Mouse (Mus musculus) heart, embryonic 15.5 days (tissue): Measurements from ENCODE around the gene Gbgt1. TPM values are rescaled to one million over a fixed set of nuclear protein-coding genes. Genes with fewer than 3 reads are reported as not detected.
A peak's percentile ranks its signal among the peaks of the same experiment; 100 is the strongest.

Source experiments
- ATAC-seq: fragments of 200-750 bp; cut with Nextera tagmentation; replicated peaks from 2 replicates; pipeline ENCODE4 v1.8.0; 2017; ENCODE audit warnings: low read depth, moderate TSS enrichment; ENCODE audit not compliant: insufficient number of reproducible peaks, insufficient read depth, low FRiP score
- H3K27ac ChIP-seq: fragments of 300-500 bp; sonication (generic); 2 replicates; pipeline ENCODE4 v1.5.1; 2015; ENCODE audit warnings: mild to moderate bottlenecking, inconsistent platforms
- H3K27me3 ChIP-seq: fragments of 300-500 bp; sonication (generic); 2 replicates; pipeline ENCODE4 v1.6.1; 2015; ENCODE audit warnings: inconsistent platforms
- H3K36me3 ChIP-seq: fragments of 300-500 bp; sonication (generic); 2 replicates; pipeline ENCODE4 v1.6.1; 2015; ENCODE audit warnings: mild to moderate bottlenecking, inconsistent platforms
- H3K4me1 ChIP-seq: fragments of 300-500 bp; sonication (generic); replicated peaks from 2 replicates; pipeline ENCODE4 v1.6.1; 2015; ENCODE audit warnings: inconsistent platforms
- H3K4me2 ChIP-seq: fragments of 300-500 bp; sonication (generic); 2 replicates; pipeline ENCODE4 v1.6.1; 2015; ENCODE audit warnings: inconsistent platforms, mild to moderate bottlenecking, moderate library complexity
- H3K4me3 ChIP-seq: fragments of 300-500 bp; sonication (generic); 2 replicates; pipeline ENCODE4 v1.5.1; 2015; ENCODE audit warnings: mild to moderate bottlenecking, inconsistent platforms
- H3K9ac ChIP-seq: fragments of 300-500 bp; sonication (generic); 2 replicates; pipeline ENCODE4 v1.6.1; 2015; ENCODE audit warnings: mild to moderate bottlenecking, inconsistent platforms
- H3K9me3 ChIP-seq: fragments of 300-500 bp; sonication (generic); replicated peaks from 2 replicates; pipeline ENCODE4 v1.6.1; 2016; ENCODE audit warnings: inconsistent platforms
- WGBS: fragments of 180-500 bp; shearing (Covaris S2); methylation state at CpG from one replicate; pipeline ENCODE4 v1.1.7; 2015; ENCODE audit warnings: mixed read lengths; 5-methylcytosine and 5-hydroxymethylcytosine counted together
- polyA plus RNA-seq: library from polyadenylated mRNA; unstranded; fragments of >200 nt; fragmentation: Nextera tagmentation; extraction: Ambion mirVana; gene quantifications from 2 replicates; pipeline ENCODE4 v1.2.1, GENCODE M21; 2015

The Gbgt1 gene
- polyA plus RNA-seq, 1 experiment from 2014 or later = 0.67 TPM

DNA sequence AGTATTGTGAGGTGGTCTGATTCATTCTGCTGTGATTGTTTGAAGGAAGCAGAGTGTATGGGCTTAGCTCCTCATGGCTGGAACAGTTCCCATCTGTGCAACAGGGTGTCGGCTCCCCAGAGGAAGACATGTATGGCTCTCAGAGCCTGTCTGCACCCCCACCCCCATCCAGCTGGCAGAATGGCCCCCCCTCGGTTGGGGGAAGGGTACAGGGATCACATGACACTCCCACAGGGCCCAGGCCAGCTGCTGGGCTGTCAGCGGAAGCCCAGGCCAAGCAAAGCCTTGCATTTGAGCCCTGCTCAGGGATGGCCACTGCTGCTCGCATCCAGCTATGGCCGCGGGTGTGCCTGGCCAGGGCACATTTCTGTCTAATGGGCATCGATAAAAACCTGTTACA lies 42.5 kb downstream of the Gbgt1 start:
- no peak; the same call in 1 of the 2 replicates for ATAC-seq
- H3K27ac ChIP-seq = peak overlapping the region; percentile 64
- no peaks in the 10 kb centered on the region for H3K27me3 ChIP-seq
- WGBS = 48% methylated on average over 7 of the region's 7 CpGs
- H3K4me1 ChIP-seq = peaks cover 64% of the 10 kb centered on the region
- peak overlapping the region; percentile 12; the same call in 1 of the 2 replicates for H3K9ac ChIP-seq
- H3K9me3 ChIP-seq = no peaks in the 10 kb centered on the region
- 0 out of 2 replicates have a peak overlapping the region, but pooled peaks have one; percentile 7 for H3K4me2 ChIP-seq
- H3K36me3 ChIP-seq = peaks cover 11% of the 10 kb centered on the region
- no peak overlapping the region for H3K4me3 ChIP-seq

DNA sequence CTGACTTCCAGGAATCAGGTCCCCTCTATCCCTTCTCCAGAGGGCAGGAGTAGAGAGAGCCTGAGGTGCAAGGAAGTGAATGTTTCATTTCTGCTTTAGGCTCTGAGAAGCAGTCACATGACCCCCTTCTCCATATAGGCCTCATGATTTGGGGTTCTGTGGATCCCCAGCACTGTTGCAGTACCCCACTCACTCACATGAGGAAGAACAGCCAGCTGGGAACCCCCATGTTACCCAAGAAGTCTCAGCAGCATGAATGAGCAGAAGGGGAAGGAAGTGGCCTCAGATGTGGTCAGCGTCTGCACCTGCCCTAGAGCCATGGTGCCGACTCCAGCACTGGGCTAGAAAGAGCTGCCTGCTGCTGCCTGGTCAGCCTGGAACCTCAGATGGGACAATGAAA lies 43.3 kb downstream of the Gbgt1 start:
- no peak for ATAC-seq
- H3K36me3 ChIP-seq = peaks cover 16% of the 10 kb centered on the region
- H3K27me3 ChIP-seq = no peaks in the 10 kb centered on the region
- WGBS = 56% methylated on average over 2 of the region's 2 CpGs
- H3K27ac ChIP-seq = peak overlapping the region; percentile 64; the same call in 1 of the 2 replicates
- no peak overlapping the region for H3K4me2 ChIP-seq
- no peak overlapping the region for H3K9ac ChIP-seq
- peaks cover 57% of the 10 kb centered on the region for H3K4me1 ChIP-seq
- no peaks in the 10 kb centered on the region for H3K9me3 ChIP-seq
- H3K4me3 ChIP-seq = no peak overlapping the region

DNA sequence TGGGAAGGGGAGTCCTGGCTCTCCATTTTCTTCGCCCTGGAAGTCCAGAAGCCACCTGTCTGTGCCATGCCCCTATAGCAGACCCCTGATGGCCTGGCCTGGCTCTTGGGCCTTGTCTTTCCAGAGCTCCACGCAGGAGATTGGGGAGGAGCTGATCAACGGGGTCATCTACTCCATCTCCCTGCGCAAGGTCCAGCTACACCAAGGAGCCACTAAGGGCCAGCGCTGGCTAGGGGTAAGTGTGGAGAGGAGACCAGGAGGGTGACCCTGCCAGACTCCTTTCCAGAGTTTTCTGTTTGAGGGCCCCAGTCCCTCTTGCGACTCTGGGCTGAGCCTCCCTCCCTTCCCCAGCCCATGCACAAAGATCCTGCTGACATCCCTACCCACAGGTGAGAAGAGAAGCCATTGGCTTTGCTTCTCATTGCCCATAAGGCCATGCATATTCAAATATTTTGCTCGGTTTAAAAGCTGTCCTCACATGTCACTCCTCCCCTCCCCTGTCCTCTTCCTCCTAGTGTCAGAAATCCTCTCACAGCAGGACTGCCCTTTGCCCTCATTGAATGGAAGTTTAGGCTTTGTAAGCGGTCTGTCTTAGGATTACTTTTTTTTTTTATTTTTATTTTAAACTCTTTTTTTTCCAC lies 44.0 kb downstream of the Gbgt1 start:
- no peak overlapping the region for H3K4me3 ChIP-seq
- WGBS = 82% methylated on average over 8 of the region's 8 CpGs
- H3K27me3 ChIP-seq = no peaks in the 10 kb centered on the region
- peaks cover 49% of the 10 kb centered on the region for H3K4me1 ChIP-seq
- H3K27ac ChIP-seq = no peak overlapping the region
- peaks cover 22% of the 10 kb centered on the region for H3K36me3 ChIP-seq
- no peak overlapping the region for H3K9ac ChIP-seq
- no peak overlapping the region for H3K4me2 ChIP-seq
- no peak for ATAC-seq
- H3K9me3 ChIP-seq = no peaks in the 10 kb centered on the region

DNA sequence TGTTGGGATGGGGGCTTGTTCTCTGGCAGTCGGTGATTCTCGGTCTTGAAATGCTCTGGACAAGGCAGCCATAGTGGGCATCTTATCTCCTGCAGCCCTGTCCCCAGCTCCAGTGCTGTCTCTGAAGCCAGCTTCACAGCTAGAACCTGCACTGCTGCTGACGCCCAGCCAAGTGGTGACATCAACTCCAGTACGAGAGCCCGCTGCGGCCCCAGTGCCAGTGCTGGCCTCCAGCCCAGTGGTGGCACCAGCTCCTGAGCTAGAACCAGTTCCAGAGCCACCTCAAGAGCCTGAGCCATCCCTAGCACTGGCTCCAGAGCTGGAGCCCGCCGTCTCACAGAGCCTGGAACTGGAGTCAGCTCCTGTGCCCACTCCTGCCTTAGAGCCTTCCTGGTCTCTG lies 47.2 kb downstream of the Gbgt1 start:
- H3K36me3 ChIP-seq = peaks cover 27% of the 10 kb centered on the region
- H3K4me3 ChIP-seq = no peak overlapping the region
- no peaks in the 10 kb centered on the region for H3K27me3 ChIP-seq
- WGBS = 79% methylated on average over 8 of the region's 8 CpGs
- no peaks in the 10 kb centered on the region for H3K9me3 ChIP-seq
- H3K9ac ChIP-seq = no peak overlapping the region
- ATAC-seq = no peak
- H3K4me2 ChIP-seq = no peak overlapping the region
- peaks cover 21% of the 10 kb centered on the region for H3K4me1 ChIP-seq
- H3K27ac ChIP-seq = no peak overlapping the region

DNA sequence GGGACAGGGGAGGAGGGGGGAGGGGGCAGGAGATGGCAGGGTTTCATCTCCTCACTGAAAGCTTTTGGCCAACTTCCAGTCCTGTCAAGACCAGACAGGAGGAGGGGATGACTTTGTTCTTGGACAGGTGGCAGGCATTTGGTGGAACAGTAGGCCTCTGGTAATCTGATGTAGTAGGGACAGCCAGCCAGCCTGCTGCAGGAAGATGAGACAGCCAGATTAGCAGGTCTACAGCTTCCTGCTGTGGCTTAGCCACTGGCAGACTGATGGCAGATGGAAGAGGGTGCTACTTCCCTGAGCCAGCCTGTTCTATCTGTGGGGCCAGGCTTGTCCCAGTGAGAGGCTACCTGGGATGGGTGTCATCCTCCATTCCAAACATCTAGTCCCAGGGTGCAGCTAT lies 49.3 kb downstream of the Gbgt1 start:
- Histone ChIP-seq H3K36me3 (peaks cover 48% of the 10 kb centered on the region), H3K4me1 (peaks cover 3% of the 10 kb centered on the region; the same call in 1 of the 2 replicates)

DNA sequence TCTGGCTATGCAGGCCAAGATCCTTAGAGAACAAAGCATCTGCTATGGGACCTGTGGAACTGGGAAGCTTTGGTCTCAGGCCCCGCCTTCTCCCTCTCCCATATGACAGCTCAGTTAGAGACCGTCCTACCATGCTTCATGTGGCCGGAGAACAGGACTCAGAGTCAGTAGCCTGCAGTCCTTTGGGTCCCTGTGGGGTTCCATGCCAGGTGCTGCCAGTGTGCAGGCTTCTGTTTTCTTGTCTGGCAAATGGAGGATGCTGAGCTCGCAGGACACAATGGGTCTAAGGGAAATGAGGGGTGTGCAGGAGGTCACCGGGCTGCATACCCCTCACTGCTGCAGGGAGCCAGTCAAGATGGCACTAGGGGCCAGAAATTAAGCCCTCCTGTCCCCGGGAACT lies 49.9 kb downstream of the Gbgt1 start:
- 67% methylated on average over 6 of the region's 6 CpGs for WGBS
- peaks cover 50% of the 10 kb centered on the region for H3K36me3 ChIP-seq
- no peak overlapping the region for H3K27ac ChIP-seq
- H3K27me3 ChIP-seq = no peaks in the 10 kb centered on the region
- no peak for ATAC-seq
- H3K4me1 ChIP-seq = 0 out of 2 replicates have a peak, but pooled peaks cover 3% of the 10 kb centered on the region
- no peaks in the 10 kb centered on the region for H3K9me3 ChIP-seq
- H3K9ac ChIP-seq = no peak overlapping the region
- no peak overlapping the region for H3K4me3 ChIP-seq
- no peak overlapping the region for H3K4me2 ChIP-seq

More for the DNA sequence above, 49.3 kb downstream of the Gbgt1 start:
- H3K9me3 ChIP-seq = no peaks in the 10 kb centered on the region
- H3K4me2 ChIP-seq = no peak overlapping the region
- no peak overlapping the region for H3K4me3 ChIP-seq
- no peaks in the 10 kb centered on the region for H3K27me3 ChIP-seq
- no peak overlapping the region for H3K9ac ChIP-seq
- H3K27ac ChIP-seq = no peak overlapping the region
- ATAC-seq = no peak

DNA sequence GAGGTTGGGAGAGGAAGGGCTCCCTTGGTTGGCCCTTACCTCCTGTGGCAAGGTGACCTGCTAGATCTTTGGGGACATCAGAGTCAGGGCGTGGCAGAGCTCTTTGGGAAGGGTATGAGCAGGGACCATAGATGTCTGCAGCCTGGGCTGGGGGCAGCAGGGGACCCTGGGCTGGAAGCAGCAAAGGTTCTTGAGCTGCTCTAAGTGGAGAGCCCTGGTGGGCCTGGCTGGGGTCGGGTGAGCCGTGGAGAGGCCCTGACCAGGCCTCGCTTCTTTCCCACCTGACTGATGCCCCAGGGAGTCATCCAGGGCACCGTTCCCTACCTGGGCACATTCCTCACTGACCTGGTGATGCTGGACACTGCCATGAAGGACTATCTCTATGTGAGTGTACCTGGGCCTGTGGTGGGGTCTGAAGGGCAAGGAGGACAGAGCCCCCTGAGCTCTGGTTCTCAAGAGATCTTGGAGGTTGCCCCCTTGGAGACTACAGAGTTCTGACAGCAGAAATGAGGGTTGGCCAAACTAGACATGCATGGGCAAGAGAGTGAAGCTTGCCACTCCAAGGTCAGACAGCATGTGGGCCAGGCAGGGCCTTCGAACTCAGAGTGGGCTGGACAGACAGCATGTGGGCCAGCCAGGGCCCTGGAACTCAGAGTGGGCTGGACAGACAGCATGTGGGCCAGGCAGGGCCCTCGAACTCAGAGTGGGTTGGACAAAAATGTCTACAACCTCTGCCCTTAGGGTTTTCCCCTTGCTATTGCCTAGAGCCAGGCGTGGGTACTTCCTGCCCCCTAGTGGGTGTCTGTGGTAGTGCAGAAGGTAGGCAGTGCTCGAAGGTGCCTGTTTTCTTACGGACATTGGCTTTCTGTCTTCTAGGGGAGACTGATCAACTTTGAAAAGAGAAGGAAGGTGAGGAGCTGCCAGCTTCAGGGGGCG lies 50.8 kb downstream of the Gbgt1 start:
- Histone ChIP-seq H3K9ac (no peak overlapping the region), H3K36me3 (peaks cover 55% of the 10 kb centered on the region), H3K4me2 (no peak overlapping the region), H3K27ac (no peak overlapping the region), H3K27me3 (no peaks in the 10 kb centered on the region), H3K9me3 (no peaks in the 10 kb centered on the region), H3K4me3 (no peak overlapping the region), H3K4me1 (0 out of 2 replicates have a peak, but pooled peaks cover 3% of the 10 kb centered on the region)
- WGBS = 52% methylated on average over 11 of the region's 11 CpGs
- peak; percentile 24; the same call in 1 of the 2 replicates for ATAC-seq

DNA sequence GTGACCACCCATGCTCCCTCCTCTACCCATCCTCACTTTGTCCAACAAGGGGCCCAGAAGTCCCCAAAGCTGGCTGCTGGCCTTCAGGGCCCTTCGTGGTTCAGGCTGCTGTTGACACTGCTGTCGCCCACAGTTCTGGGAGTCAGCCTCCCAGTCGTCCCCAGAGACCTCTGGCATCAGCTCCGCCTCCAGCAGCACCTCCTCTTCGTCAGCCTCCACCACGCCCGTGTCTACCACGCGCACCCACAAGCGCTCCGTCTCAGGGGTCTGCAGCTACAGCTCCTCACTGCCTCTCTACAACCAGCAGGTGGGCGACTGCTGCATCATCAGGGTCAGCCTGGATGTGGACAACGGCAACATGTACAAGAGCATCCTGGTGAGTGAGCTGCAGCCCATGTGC lies 52.5 kb downstream of the Gbgt1 start:
- Histone ChIP-seq H3K4me2 (no peak overlapping the region), H3K9ac (no peak overlapping the region), H3K4me3 (no peak overlapping the region), H3K27ac (no peak overlapping the region), H3K9me3 (no peaks in the 10 kb centered on the region), H3K36me3 (peaks cover 56% of the 10 kb centered on the region), H3K27me3 (no peaks in the 10 kb centered on the region), H3K4me1 (0 out of 2 replicates have a peak, but pooled peaks cover 3% of the 10 kb centered on the region)
- ATAC-seq = no peak
- 85% methylated on average over 13 of the region's 13 CpGs for WGBS

DNA sequence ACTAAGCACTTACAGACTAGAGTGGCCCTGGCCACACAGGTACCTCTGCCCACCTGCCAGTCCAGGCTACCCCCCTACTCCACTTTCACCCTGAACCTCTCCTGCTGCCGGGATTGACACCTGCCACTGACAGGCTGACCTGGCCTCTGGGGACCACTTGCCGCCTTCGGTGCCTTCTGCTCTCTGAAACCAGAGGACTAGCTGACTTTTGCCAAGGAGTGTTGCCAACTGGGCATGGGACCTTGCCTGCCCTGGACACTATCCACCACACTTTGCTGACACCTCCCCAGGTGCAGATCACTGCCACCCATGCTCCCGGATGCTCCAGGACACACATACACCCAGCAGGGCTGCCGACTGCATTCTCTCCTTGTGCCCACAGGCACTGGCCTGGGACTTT lies 55.6 kb downstream of the Gbgt1 start:
- 86% methylated on average over 5 of the region's 5 CpGs for WGBS

More for the DNA sequence above, 55.6 kb downstream of the Gbgt1 start:
- H3K9me3 ChIP-seq = no peaks in the 10 kb centered on the region
- no peaks in the 10 kb centered on the region for H3K4me1 ChIP-seq
- no peak for ATAC-seq
- H3K36me3 ChIP-seq = peaks cover 46% of the 10 kb centered on the region
- no peak overlapping the region for H3K27ac ChIP-seq
- no peak overlapping the region for H3K4me2 ChIP-seq
- no peak overlapping the region for H3K4me3 ChIP-seq
- H3K9ac ChIP-seq = no peak overlapping the region
- no peaks in the 10 kb centered on the region for H3K27me3 ChIP-seq
